Mouse (Mus musculus) limb, embryonic 13.5 days (tissue): ENCODE measurements around the gene Nhlrc4. TPM values are rescaled to one million over a fixed set of nuclear protein-coding genes. Genes with fewer than 3 reads are reported as not detected.

Experiments
- ATAC-seq: fragments of 200-750 bp; cut with Nextera tagmentation; 2 replicates; pipeline ENCODE4 v1.8.0; 2017; ENCODE audit warnings: low read depth, moderate number of reproducible peaks, moderate TSS enrichment; ENCODE audit not compliant: low FRiP score
- H3K27ac ChIP-seq: fragments of 300-500 bp; sonication (generic); 2 replicates; pipeline ENCODE4 v1.5.1; 2015; ENCODE audit warnings: inconsistent platforms, mild to moderate bottlenecking, moderate library complexity
- H3K27me3 ChIP-seq: fragments of 300-500 bp; sonication (generic); 2 replicates; pipeline ENCODE4 v1.6.1; 2015; ENCODE audit warnings: mild to moderate bottlenecking, inconsistent platforms
- H3K36me3 ChIP-seq: fragments of 300-500 bp; sonication (generic); 2 replicates; pipeline ENCODE4 v1.6.1; 2015; ENCODE audit warnings: inconsistent platforms, mild to moderate bottlenecking, moderate library complexity
- H3K4me1 ChIP-seq: fragments of 300-500 bp; sonication (generic); 2 replicates; pipeline ENCODE4 v1.6.1; 2015; ENCODE audit warnings: inconsistent platforms
- H3K4me2 ChIP-seq: fragments of 300-500 bp; sonication (generic); replicated peaks from 2 replicates; pipeline ENCODE4 v1.6.1; 2015; ENCODE audit warnings: inconsistent platforms, mild to moderate bottlenecking, moderate library complexity
- H3K4me3 ChIP-seq: fragments of 300-500 bp; sonication (generic); 2 replicates; pipeline ENCODE4 v1.5.1; 2015; ENCODE audit warnings: moderate library complexity, mild to moderate bottlenecking, inconsistent platforms
- H3K9ac ChIP-seq: fragments of 300-500 bp; sonication (generic); 2 replicates; pipeline ENCODE4 v1.6.1; 2015; ENCODE audit warnings: mild to moderate bottlenecking, inconsistent platforms
- H3K9me3 ChIP-seq: fragments of 300-500 bp; sonication (generic); 2 replicates; pipeline ENCODE4 v1.6.1; 2016; ENCODE audit warnings: inconsistent platforms
- WGBS: fragments of 180-500 bp; shearing (Covaris S2); methylation state at CpG from one replicate; pipeline ENCODE4 v1.1.7; 2015; 5-methylcytosine and 5-hydroxymethylcytosine counted together
- polyA plus RNA-seq: library from polyadenylated mRNA; unstranded; fragments of >200 nt; fragmentation: Nextera tagmentation; extraction: Ambion mirVana; gene quantifications from 2 replicates; pipeline ENCODE4 v1.2.1, GENCODE M21; 2015

Nhlrc4 gene
- polyA plus RNA-seq, 1 experiment from 2014 or later, result not detected

- Histone ChIP-seq H3K27me3 (no peaks in the 10 kb centered on the region), H3K4me3 (no peak overlapping the region), H3K36me3 (peaks cover 15% of the 10 kb centered on the region), H3K4me1 (peaks cover 20% of the 10 kb centered on the region), H3K9ac (peak overlapping the region; percentile 92; the same call in 1 of the 2 replicates), H3K9me3 (no peaks in the 10 kb centered on the region), H3K27ac (no peak overlapping the region), H3K4me2 (no peak overlapping the region)
- 83% methylated on average over 8 of the region's 8 CpGs for WGBS
- ATAC-seq, result no peak
Observed at GRCm38 (mm10) chr17:25916931-25917647, 27.7 kb downstream of the Nhlrc4 start.

GRCm38 (mm10) chr17:25914295-25914694 is 30.5 kb downstream of the Nhlrc4 start:
- ATAC-seq, result no peak
- no peaks in the 10 kb centered on the region for H3K27me3 ChIP-seq
- H3K27ac ChIP-seq, result no peak overlapping the region
- H3K9ac ChIP-seq, result no peak overlapping the region
- no peak overlapping the region for H3K4me3 ChIP-seq
- 89% methylated on average over 4 of the region's 4 CpGs for WGBS
- H3K36me3 ChIP-seq, result peaks cover 15% of the 10 kb centered on the region
- H3K4me1 ChIP-seq, result peaks cover 14% of the 10 kb centered on the region
- H3K4me2 ChIP-seq, result no peak overlapping the region
- no peaks in the 10 kb centered on the region for H3K9me3 ChIP-seq

DNA sequence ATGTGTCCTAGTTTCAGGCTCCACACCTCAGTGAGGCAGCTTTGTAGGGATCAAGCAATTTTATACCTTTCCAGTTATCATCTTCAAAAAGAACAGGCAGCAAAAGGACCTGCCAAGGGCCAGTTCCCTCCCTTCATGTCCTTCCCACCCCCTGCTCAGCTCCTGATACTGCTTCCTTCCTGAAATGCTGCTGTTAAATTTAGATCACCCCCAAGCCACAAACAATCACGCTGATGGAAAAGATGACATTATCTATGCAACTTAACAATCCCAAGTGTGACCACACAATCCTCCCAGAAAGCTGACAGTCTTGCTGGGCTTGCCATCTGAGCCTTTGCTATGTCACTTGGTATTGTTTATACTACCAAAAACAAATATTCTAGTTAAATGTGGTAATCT is 30.9 kb downstream of the Nhlrc4 start:
- Histone ChIP-seq H3K27ac (no peak overlapping the region), H3K9me3 (no peaks in the 10 kb centered on the region), H3K4me3 (no peak overlapping the region), H3K36me3 (peaks cover 15% of the 10 kb centered on the region), H3K4me1 (peaks cover 14% of the 10 kb centered on the region), H3K4me2 (no peak overlapping the region), H3K27me3 (no peaks in the 10 kb centered on the region), H3K9ac (no peak overlapping the region)
- 86% methylated on average over 1 of the region's 1 CpGs for WGBS
- no peak for ATAC-seq

DNA sequence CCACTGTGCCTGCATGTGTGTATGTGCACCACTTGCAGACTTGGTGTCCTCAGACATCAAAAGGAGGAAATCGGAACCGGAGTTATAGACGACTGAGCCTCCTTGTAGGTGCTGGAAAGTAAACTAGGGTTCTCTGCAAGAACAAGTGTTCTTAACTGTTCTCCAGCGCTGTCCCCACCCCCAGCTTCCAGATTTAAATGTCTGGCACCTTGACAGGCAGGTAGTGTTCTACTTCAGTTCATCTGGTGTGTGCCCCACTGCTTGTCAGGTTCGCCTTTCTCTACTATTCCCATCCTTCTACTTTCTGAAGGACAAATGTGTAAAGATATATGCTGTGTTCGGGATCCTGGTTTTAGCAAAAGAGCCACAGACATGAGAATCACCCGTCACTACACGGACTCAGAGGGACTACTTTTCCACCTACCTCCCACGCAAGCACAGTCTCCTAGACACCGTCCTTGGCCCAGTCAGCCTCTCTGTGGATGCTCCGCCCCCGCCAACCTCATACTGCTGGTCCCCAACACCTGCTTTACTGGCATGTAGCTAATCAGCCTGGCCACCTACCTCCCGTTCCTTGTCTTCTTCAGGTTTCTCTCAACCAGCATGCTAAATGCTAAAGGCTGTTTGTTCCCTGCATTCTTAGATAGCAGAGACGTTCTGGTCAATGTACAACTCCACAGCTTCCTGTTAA is 31.4 kb downstream of the Nhlrc4 start:
- H3K27ac ChIP-seq, result no peak overlapping the region
- H3K4me3 ChIP-seq, result no peak overlapping the region
- 85% methylated on average over 14 of the region's 14 CpGs for WGBS
- no peak overlapping the region for H3K9ac ChIP-seq
- H3K27me3 ChIP-seq, result no peaks in the 10 kb centered on the region
- no peak for ATAC-seq
- H3K9me3 ChIP-seq, result no peaks in the 10 kb centered on the region
- no peak overlapping the region for H3K4me2 ChIP-seq
- peaks cover 15% of the 10 kb centered on the region for H3K36me3 ChIP-seq
- H3K4me1 ChIP-seq, result peaks cover 8% of the 10 kb centered on the region

GRCm38 (mm10) chr17:25911816-25912215 is 32.9 kb downstream of the Nhlrc4 start:
- Histone ChIP-seq H3K4me3 (no peak overlapping the region), H3K4me1 (no peaks in the 10 kb centered on the region), H3K9ac (no peak overlapping the region), H3K36me3 (peaks cover 11% of the 10 kb centered on the region), H3K9me3 (no peaks in the 10 kb centered on the region), H3K4me2 (no peak overlapping the region), H3K27ac (no peak overlapping the region), H3K27me3 (no peaks in the 10 kb centered on the region)
- 93% methylated on average over 4 of the region's 4 CpGs for WGBS
- ATAC-seq, result no peak

DNA sequence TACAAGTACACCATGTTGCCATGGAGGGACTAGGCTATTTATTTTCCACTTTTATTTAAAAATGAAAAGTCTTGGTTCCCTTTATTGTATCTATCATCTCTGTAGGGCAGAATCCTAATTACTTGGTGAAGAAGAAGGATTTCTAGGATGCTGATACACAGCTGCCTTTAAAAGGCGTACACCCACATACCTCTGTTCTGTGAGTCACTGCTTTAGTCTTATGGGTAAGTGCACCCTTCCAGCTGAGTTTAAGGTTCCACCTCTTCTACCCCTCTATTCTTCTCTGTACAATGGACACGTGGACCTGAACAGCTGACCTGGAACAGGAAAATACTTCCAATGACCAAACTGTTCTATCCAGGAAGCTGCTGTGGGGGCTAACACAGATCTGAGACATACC is 37.1 kb downstream of the Nhlrc4 start:
- Histone ChIP-seq H3K9me3 (no peaks in the 10 kb centered on the region), H3K36me3 (peaks cover 5% of the 10 kb centered on the region), H3K9ac (no peak overlapping the region), H3K4me2 (no peak overlapping the region), H3K27me3 (no peaks in the 10 kb centered on the region), H3K4me1 (no peaks in the 10 kb centered on the region), H3K27ac (no peak overlapping the region), H3K4me3 (no peak overlapping the region)
- ATAC-seq, result no peak
- 90% methylated on average over 2 of the region's 2 CpGs for WGBS

DNA sequence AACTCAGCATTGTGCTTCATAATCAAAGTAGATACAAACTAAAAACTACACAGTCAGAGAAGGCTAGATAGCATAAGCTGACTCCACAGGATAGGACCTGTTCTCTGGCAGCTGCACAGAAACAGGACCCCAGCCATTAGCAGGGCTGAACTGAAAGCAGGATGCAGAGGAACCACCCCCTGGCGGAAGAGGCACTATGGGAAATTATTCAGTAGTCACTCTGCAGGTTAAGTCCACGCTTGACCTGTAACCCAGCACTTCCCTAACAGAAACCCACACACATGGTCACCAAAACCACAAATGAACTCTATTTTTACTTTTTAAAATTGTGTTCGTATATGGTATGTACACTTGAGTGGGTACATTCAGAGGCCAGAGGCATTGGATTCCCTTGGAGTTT is 41.7 kb downstream of the Nhlrc4 start:
- no peaks in the 10 kb centered on the region for H3K27me3 ChIP-seq
- no peaks in the 10 kb centered on the region for H3K4me1 ChIP-seq
- H3K9me3 ChIP-seq, result no peaks in the 10 kb centered on the region
- H3K4me2 ChIP-seq, result no peak overlapping the region
- H3K27ac ChIP-seq, result no peak overlapping the region
- ATAC-seq, result no peak
- H3K4me3 ChIP-seq, result no peak overlapping the region
- peaks cover 22% of the 10 kb centered on the region for H3K36me3 ChIP-seq
- WGBS, result 82% methylated on average over 3 of the region's 3 CpGs
- H3K9ac ChIP-seq, result no peak overlapping the region

DNA sequence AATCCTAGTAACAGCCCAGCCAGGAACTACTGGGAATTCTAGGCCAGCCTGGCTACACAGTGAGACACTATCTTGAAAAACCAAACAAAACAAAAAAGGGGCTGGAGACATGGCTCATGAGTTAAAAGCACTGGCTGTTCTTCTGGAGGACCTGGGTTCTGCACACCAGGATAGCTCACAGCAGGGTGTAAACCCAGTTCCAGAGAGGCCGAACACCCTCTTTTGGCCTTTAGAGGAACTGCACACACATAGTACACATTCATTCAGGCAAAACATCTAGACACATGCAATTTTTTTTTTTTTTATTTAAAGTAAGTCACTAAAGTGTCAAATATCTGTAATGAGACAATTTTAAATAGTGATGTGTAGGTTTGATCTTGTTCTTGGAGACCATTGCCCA is 44.6 kb downstream of the Nhlrc4 start:
- WGBS, result 100% methylated on average over 1 of the region's 1 CpGs
- Histone ChIP-seq H3K27me3 (no peaks in the 10 kb centered on the region), H3K27ac (no peak overlapping the region), H3K4me3 (no peak overlapping the region), H3K4me1 (no peaks in the 10 kb centered on the region), H3K36me3 (peaks cover 18% of the 10 kb centered on the region), H3K9ac (no peak overlapping the region), H3K9me3 (no peaks in the 10 kb centered on the region), H3K4me2 (no peak overlapping the region)
- no peak for ATAC-seq

DNA sequence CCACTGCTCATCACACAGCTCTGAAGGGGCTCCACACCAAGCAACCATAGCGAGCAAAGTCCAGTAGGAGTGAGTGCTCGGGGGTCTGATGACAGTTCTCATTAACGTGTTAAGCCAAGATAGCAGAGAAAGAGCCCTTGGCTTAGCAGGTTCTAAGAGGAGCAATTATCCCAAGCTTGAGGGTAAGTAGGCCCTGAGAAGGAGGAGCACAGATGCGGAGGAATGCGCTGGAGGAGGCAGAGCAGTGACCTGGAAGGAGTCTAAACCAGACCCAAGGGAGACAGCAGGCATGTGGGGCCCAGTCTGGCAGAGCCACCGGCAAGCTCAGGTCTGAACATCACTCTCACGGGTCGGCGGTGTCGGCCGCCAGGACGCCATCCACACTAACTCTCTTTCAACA is 48.9 kb downstream of the Nhlrc4 start:
- H3K9ac ChIP-seq, result no peak overlapping the region
- no peaks in the 10 kb centered on the region for H3K27me3 ChIP-seq
- peaks cover 15% of the 10 kb centered on the region for H3K36me3 ChIP-seq
- H3K4me2 ChIP-seq, result no peak overlapping the region
- H3K9me3 ChIP-seq, result no peaks in the 10 kb centered on the region
- WGBS, result 69% methylated on average over 12 of the region's 12 CpGs
- H3K4me1 ChIP-seq, result no peaks in the 10 kb centered on the region
- ATAC-seq, result no peak
- no peak overlapping the region for H3K4me3 ChIP-seq
- no peak overlapping the region for H3K27ac ChIP-seq

- no peaks in the 10 kb centered on the region for H3K9me3 ChIP-seq
- no peak for ATAC-seq
- no peak overlapping the region for H3K9ac ChIP-seq
- no peak overlapping the region for H3K4me2 ChIP-seq
- 41% methylated on average over 2 of the region's 2 CpGs for WGBS
- no peak overlapping the region for H3K27ac ChIP-seq
- no peak overlapping the region for H3K4me3 ChIP-seq
- peaks cover 14% of the 10 kb centered on the region for H3K36me3 ChIP-seq
- H3K27me3 ChIP-seq, result no peaks in the 10 kb centered on the region
- no peaks in the 10 kb centered on the region for H3K4me1 ChIP-seq
Observed at GRCm38 (mm10) chr17:25895415-25895814, 49.3 kb downstream of the Nhlrc4 start.

GRCm38 (mm10) chr17:25893975-25894617 is 50.7 kb downstream of the Nhlrc4 start:
- ATAC-seq, result peak; percentile 69; the same call in 1 of the 2 replicates
- H3K27me3 ChIP-seq, result no peaks in the 10 kb centered on the region
- H3K36me3 ChIP-seq, result peaks cover 19% of the 10 kb centered on the region
- H3K4me3 ChIP-seq, result no peak overlapping the region
- peak overlapping the region; percentile 1; the same call in 1 of the 2 replicates for H3K9ac ChIP-seq
- H3K4me2 ChIP-seq, result no peak overlapping the region
- H3K9me3 ChIP-seq, result no peaks in the 10 kb centered on the region
- H3K27ac ChIP-seq, result no peak overlapping the region
- 35% methylated on average over 2 of the region's 2 CpGs for WGBS
- no peaks in the 10 kb centered on the region for H3K4me1 ChIP-seq
